Mouse (Mus musculus): ENCODE data around the gene Gtf2ird2. TPM values are rescaled to one million over a fixed set of nuclear protein-coding genes. Genes with fewer than 3 reads are reported as not detected.

Gene Gtf2ird2
- polyA plus RNA-seq, 1 experiment from 2014 or later = 14.1 TPM

Other genes with a start within 250 kb of the Gtf2ird2 start
- gene Castor2, start 84.3 kb upstream of the Gtf2ird2 start, polyA plus RNA-seq (2016; fragmentation: Nextera tagmentation; extraction: Ambion mirVana) = 20.6 and 20.9 TPM in 2 replicates
- 25.6 and 29.5 TPM in 2 replicates for gene Rcc1l, start 7.2 kb upstream of the Gtf2ird2 start, polyA plus RNA-seq (2016; fragmentation: Nextera tagmentation; extraction: Ambion mirVana)
- 2.2 and 3.1 TPM in 2 replicates for gene Ncf1, start 45.6 kb downstream of the Gtf2ird2 start, polyA plus RNA-seq (2016; fragmentation: Nextera tagmentation; extraction: Ambion mirVana)
- 220 and 243 TPM in 2 replicates for gene Gtf2i, start 130.7 kb downstream of the Gtf2ird2 start, polyA plus RNA-seq (2016; fragmentation: Nextera tagmentation; extraction: Ambion mirVana)

All from midbrain, embryonic 12.5 days (tissue).